Mouse (Mus musculus): Measurements from ENCODE around the gene Ccdc110. TPM values are rescaled to one million over a fixed set of nuclear protein-coding genes. Genes with fewer than 3 reads are reported as not detected.

Gene Ccdc110
- 0.05 TPM in 1 of 2 replicates, not detected in the other for polyA plus RNA-seq (2012; rRNA removed; ENCODE audit: low replicate concordance)

DNA sequence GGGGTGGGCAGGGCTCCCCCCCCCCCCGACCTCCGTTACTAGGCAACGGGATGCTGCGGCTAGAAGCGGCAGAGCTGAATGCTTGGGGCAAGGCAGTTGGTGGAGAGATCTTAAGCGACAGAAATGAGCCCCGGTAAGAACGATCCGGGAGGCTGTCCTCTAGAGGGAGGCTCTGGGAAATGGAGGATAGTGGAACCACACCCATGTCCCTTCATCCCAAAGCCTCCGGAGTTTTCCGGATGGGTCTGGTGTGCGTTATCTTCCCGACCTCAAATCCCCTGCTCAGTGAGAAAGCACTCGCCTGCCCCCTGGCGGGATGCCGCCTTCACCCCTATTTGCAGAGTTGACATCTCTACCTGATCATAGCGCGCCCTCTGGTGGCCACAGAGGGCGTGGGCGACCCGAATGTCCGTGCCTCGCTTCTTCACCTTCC is at the start of gene Ccdc110:
Gene Ccdc110 (plus strand): TSS at position 38 of the 433 bp plus-strand sequence.

DNA sequence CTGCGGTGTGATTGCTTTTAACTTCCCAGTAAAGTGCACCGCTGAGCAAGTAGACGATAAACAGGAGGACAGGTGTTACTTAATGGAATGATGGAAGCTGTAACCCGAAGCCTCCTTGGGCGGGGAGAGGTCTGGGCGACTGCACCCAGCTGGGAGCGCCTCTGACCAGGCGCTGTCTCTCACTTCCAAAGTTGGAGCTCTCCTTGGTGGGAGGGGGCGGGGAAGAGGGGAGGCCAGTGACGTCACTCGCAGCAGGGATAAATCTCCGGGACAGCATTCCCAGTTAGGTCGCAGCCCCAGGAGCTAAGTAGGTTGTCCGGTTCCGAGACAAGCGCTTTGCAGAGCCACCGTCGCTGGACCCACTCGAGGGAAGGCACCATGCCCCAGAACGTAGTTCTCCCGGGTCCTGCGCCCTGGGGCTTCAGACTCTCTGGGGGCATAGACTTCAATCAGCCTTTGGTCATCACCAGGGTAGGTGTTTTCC is 49.2 kb upstream of the Ccdc110 start, which contains the start of gene Pdlim3:
Gene Pdlim3 (plus strand): TSS at position 260 of the 484 bp plus-strand sequence.

DNA sequence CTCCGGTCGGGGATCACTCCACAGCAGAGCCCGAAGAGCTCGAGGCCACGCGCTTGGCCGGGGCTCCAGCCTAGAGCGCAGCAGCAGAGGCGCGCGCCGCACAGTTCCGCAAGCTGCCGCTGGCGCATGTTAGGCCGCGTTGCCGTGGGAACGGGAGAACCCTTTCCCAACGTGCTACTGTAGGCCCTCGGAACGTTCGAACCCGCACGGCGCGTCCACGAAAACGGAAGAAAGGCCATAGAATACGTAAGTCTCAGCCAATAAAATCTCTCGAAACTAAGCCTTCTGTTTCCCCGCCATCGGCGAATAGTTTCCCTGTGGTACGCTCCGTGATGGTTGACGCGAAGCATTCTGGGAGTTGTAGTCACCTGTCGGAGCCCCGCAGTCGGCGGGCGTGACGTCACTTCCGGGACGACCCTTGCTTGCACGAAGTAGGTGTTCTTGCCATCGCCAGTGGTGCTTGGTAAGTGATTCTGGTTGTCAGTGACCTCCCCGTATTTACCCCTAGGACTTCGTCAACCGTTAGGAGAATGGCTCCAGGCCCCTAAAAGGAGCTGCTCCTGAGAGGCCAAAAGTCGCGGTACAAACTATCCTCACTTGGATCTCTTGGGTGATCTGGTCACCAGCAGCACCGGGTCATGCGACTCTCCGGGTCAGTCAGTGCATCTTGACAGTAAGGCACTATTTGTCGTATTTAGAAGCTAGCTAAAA is 40.9 kb downstream of the Ccdc110 start, which contains the start of the genes 1700029J07Rik and Ufsp2:
Gene 1700029J07Rik (minus strand): TSS at position 127 of the 711 bp plus-strand sequence.
Gene Ufsp2 (plus strand): TSS at position 403 of the 711 bp plus-strand sequence.

Other genes starting within 250 kb of the Ccdc110 start
- gene Pdlim3, start 49.2 kb upstream of the Ccdc110 start, polyA plus RNA-seq (2012; rRNA removed; ENCODE audit: low replicate concordance): 41.7 and 65.4 TPM in 2 replicates
- 0.06 TPM in 1 of 2 replicates, not detected in the other for gene 1700029J07Rik, start 40.6 kb downstream of the Ccdc110 start, polyA plus RNA-seq (2012; rRNA removed; ENCODE audit: low replicate concordance)
- 3.1 and 4.7 TPM in 2 replicates for gene Ufsp2, start 40.9 kb downstream of the Ccdc110 start, polyA plus RNA-seq (2012; rRNA removed; ENCODE audit: low replicate concordance)
- gene Lrp2bp, start 64.7 kb downstream of the Ccdc110 start, polyA plus RNA-seq (2012; rRNA removed; ENCODE audit: low replicate concordance): 0.06 TPM in 1 of 2 replicates, not detected in the other
- gene Ankrd37, start 71.1 kb downstream of the Ccdc110 start, polyA plus RNA-seq (2012; rRNA removed; ENCODE audit: low replicate concordance): 6.0 and 7.7 TPM in 2 replicates
- gene Cfap97, start 217.2 kb downstream of the Ccdc110 start, polyA plus RNA-seq (2012; rRNA removed; ENCODE audit: low replicate concordance): 0.65 and 0.70 TPM in 2 replicates
- gene Snx25, start 217.5 kb downstream of the Ccdc110 start, polyA plus RNA-seq (2012; rRNA removed; ENCODE audit: low replicate concordance): 4.5 and 8.5 TPM in 2 replicates